Mouse (Mus musculus) ES-Bruce4 (cell line): ENCODE measurements at regions not wholly inside any gene's neighbourhood (a gene's known extent, or its start where the extent isn't known, plus 50 kb on each side); places are given as distances from the start of the nearest gene placed in this dataset.

Source experiments
- H3K27ac ChIP-seq: 2 replicates; pipeline ENCODE4 v1.5.1; 2012; ENCODE audit warnings: low read length, inconsistent platforms; ENCODE audit not compliant: insufficient read depth
- H3K27me3 ChIP-seq: 2 replicates; pipeline ENCODE4 v1.6.1; 2012; ENCODE audit warnings: mild to moderate bottlenecking, low read length, inconsistent platforms; ENCODE audit not compliant: control insufficient read depth, poor library complexity, insufficient read depth, severe bottlenecking
- H3K36me3 ChIP-seq: 2 replicates; pipeline ENCODE4 v1.6.1; 2012; ENCODE audit warnings: inconsistent platforms, mild to moderate bottlenecking, low read length, moderate library complexity; ENCODE audit not compliant: control insufficient read depth, poor library complexity, insufficient read depth, severe bottlenecking
- H3K4me1 ChIP-seq: one replicate; pipeline ENCODE4 v1.8.1; 2011; ENCODE audit warnings: low read length; ENCODE audit not compliant: control insufficient read depth, insufficient read depth
- H3K4me3 ChIP-seq: 2 replicates; pipeline ENCODE4 v1.5.1; 2011; ENCODE audit warnings: low read depth, mild to moderate bottlenecking, low read length
- H3K9ac ChIP-seq: 2 replicates; pipeline ENCODE4 v1.6.1; 2012; ENCODE audit warnings: low read depth, mild to moderate bottlenecking, inconsistent platforms; ENCODE audit not compliant: poor library complexity, severe bottlenecking
- H3K9me3 ChIP-seq: replicated peaks from 2 replicates; pipeline ENCODE4 v1.6.1; 2012; ENCODE audit warnings: mild to moderate bottlenecking, low read length, inconsistent platforms; ENCODE audit not compliant: control insufficient read depth, poor library complexity, insufficient read depth, severe bottlenecking
- CTCF ChIP-seq: IDR thresholded peaks from one replicate; pipeline ENCODE4 v1.8.1; 2011; ENCODE audit warnings: low read depth, low read length
- EP300 ChIP-seq: IDR thresholded peaks from 2 replicates; pipeline ENCODE4 v1.6.1; 2011; ENCODE audit warnings: low read depth, low read length; ENCODE audit not compliant: insufficient read depth
- POLR2A ChIP-seq: IDR thresholded peaks from one replicate; pipeline ENCODE4 v1.8.1; 2011; ENCODE audit warnings: low read length; ENCODE audit not compliant: insufficient read depth

- Histone ChIP-seq H3K9me3 (peaks cover 11% of the 10 kb centered on the region; the same call in 1 of the 2 replicates), H3K4me1 (peaks cover 2% of the 10 kb centered on the region), H3K36me3 (no peaks in the 10 kb centered on the region), H3K4me3 (no peak overlapping the region), H3K27me3 (no peaks in the 10 kb centered on the region), H3K27ac (no peak overlapping the region), H3K9ac (no peak overlapping the region)
- no peak for TF ChIP-seq POLR2A
- TF ChIP-seq CTCF, result no peak
- TF ChIP-seq EP300, result no peak
Observed at GRCm38 (mm10) chr5:103364791-103365699, 59.9 kb upstream of the Ptpn13 start.

- no peak overlapping the region for H3K4me3 ChIP-seq
- H3K9ac ChIP-seq, result no peak overlapping the region
- no peaks in the 10 kb centered on the region for H3K27me3 ChIP-seq
- peaks cover 12% of the 10 kb centered on the region; the same call in 1 of the 2 replicates for H3K9me3 ChIP-seq
- TF ChIP-seq POLR2A, result no peak
- no peak for TF ChIP-seq EP300
- TF ChIP-seq CTCF, result no peak
- H3K27ac ChIP-seq, result no peak overlapping the region
- no peaks in the 10 kb centered on the region for H3K4me1 ChIP-seq
- H3K36me3 ChIP-seq, result no peaks in the 10 kb centered on the region
Observed at GRCm38 (mm10) chr5:103360775-103361247, 64.2 kb upstream of the Ptpn13 start.

GRCm38 (mm10) chr5:103360360-103360759 is 64.6 kb upstream of the Ptpn13 start:
- H3K27ac ChIP-seq, result no peak overlapping the region
- H3K27me3 ChIP-seq, result no peaks in the 10 kb centered on the region
- TF ChIP-seq EP300 (no peak), CTCF (no peak), POLR2A (no peak)
- no peak overlapping the region for H3K4me3 ChIP-seq
- H3K9ac ChIP-seq, result no peak overlapping the region
- peaks cover 10% of the 10 kb centered on the region; the same call in 1 of the 2 replicates for H3K9me3 ChIP-seq
- no peaks in the 10 kb centered on the region for H3K36me3 ChIP-seq
- no peaks in the 10 kb centered on the region for H3K4me1 ChIP-seq

GRCm38 (mm10) chr5:103357558-103357957 is 67.4 kb upstream of the Ptpn13 start:
- Histone ChIP-seq H3K9ac (no peak overlapping the region), H3K4me1 (no peaks in the 10 kb centered on the region), H3K27ac (no peak overlapping the region), H3K27me3 (no peaks in the 10 kb centered on the region), H3K36me3 (no peaks in the 10 kb centered on the region), H3K9me3 (0 out of 2 replicates have a peak, but pooled peaks cover 2% of the 10 kb centered on the region), H3K4me3 (no peak overlapping the region)
- TF ChIP-seq CTCF (no peak), EP300 (no peak), POLR2A (no peak)

GRCm38 (mm10) chr5:103356500-103356899 is 68.5 kb upstream of the Ptpn13 start:
- H3K4me3 ChIP-seq, result no peak overlapping the region

More at GRCm38 (mm10) chr5:103356500-103356899, 68.5 kb upstream of the Ptpn13 start:
- Histone ChIP-seq H3K36me3 (no peaks in the 10 kb centered on the region), H3K27ac (no peak overlapping the region), H3K9me3 (peaks cover 2% of the 10 kb centered on the region), H3K27me3 (no peaks in the 10 kb centered on the region), H3K4me1 (no peaks in the 10 kb centered on the region), H3K9ac (no peak overlapping the region)
- no peak for TF ChIP-seq POLR2A
- no peak for TF ChIP-seq CTCF
- no peak for TF ChIP-seq EP300
